Mouse (Mus musculus): Measurements from ENCODE around the gene Atp23. TPM values are rescaled to one million over a fixed set of nuclear protein-coding genes. Genes with fewer than 3 reads are reported as not detected.

Gene Atp23
- polyA plus RNA-seq, 1 experiment from 2014 or later: 15.0 TPM

GRCm38 (mm10) chr10:126929543-126929942 is 28.4 kb upstream of the Atp23 start:
- Histone ChIP-seq H3K27ac (replicated peaks) (no peak overlapping the region), H3K36me3 (no peaks in the 10 kb centered on the region), H3K9ac (replicated peaks) (peak overlapping the region; percentile 24; the same call in 1 of the 2 replicates), H3K4me2 (replicated peaks) (no peak overlapping the region), H3K4me3 (no peak overlapping the region), H3K9me3 (no peaks in the 10 kb centered on the region), H3K4me1 (peaks cover 61% of the 10 kb centered on the region), H3K27me3 (peaks cover 42% of the 10 kb centered on the region)
- WGBS: 30% methylated on average over 3 of the region's 3 CpGs
- ATAC-seq (ENCODE audit: low FRiP score, low read depth): no peak

DNA sequence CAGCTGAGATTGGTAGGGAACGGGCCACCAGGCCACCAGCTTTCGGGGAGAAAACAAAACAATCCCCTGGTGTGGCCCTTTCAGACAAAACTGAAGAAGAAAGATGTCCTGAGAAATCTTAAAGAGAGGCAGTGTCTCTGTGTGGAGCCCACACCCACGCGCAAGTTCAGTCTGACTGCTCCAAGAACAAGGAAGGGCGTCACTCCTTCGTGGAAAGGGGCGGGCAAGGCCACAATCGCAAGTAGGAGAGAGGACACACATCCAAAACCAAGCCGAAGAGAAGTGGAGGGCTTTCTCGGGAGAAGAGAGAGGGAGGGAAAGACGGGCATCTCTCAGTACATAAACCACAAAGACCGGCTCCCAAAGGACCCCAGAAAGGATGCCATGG is 27.7 kb upstream of the Atp23 start:
- Histone ChIP-seq H3K9ac (replicated peaks) (no peak overlapping the region), H3K27ac (replicated peaks) (no peak overlapping the region), H3K27me3 (peaks cover 42% of the 10 kb centered on the region), H3K4me3 (peak overlapping the region; percentile 57), H3K36me3 (no peaks in the 10 kb centered on the region), H3K4me2 (replicated peaks) (peak overlapping the region; percentile 93), H3K9me3 (no peaks in the 10 kb centered on the region), H3K4me1 (peaks cover 61% of the 10 kb centered on the region)
- 23% methylated on average over 12 of the region's 12 CpGs for WGBS
- no peak for ATAC-seq (ENCODE audit: low FRiP score, low read depth)

GRCm38 (mm10) chr10:126928011-126928818 is 27.1 kb upstream of the Atp23 start:
- peak; percentile 60 for ATAC-seq (ENCODE audit: low FRiP score, low read depth)
- under 1% methylated on average over 36 of the region's 39 CpGs for WGBS
- Histone ChIP-seq H3K9me3 (no peaks in the 10 kb centered on the region), H3K4me1 (peaks cover 61% of the 10 kb centered on the region), H3K9ac (replicated peaks) (peak overlapping the region; percentile 60), H3K27me3 (peaks cover 42% of the 10 kb centered on the region), H3K4me2 (replicated peaks) (peak overlapping the region; percentile 93), H3K27ac (replicated peaks) (0 out of 2 replicates have a peak overlapping the region, but pooled peaks have one; percentile 35), H3K4me3 (peak overlapping the region; percentile 57), H3K36me3 (no peaks in the 10 kb centered on the region)

DNA sequence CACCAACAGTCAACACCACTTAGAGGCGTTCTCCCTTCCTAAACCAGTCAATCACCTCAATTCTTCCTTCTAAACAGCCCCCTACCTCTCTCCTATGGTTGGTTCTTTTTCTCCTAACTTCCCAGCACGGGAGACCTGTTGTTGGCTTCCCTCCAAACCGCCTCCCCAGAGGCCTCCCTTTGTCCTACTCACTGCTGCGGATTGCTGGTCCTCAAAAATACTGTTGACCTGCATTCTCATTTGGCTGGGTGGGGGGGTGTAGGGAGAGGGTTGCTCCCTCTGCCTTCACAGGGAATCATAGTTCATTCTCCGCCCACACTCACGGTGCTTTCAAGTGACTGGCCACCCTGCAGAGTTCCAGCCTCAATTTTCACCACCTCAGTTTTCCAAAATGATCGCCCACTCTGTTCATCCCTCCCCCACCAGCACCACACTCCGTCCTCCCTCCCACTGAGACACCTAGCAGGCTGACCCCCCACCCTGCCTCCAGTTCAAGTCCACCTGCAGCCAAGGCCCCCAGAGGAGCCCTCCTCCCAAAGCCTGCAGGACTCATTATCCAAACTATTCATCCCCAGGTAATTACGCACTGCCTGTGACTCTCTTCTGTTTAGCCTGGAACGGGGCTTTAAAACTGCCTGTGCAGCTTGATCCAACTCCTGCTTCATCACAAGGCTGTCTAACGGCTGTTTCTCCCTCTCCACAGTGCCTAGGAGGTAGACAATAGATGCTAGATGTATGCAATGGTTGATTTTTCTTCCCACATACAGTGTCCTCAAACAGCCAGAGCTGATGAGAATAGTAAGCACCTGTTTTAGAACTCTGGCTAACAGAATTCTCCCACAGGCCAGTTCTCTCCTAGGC is 26.2 kb upstream of the Atp23 start:
- no peaks in the 10 kb centered on the region for H3K36me3 ChIP-seq
- peaks cover 42% of the 10 kb centered on the region for H3K27me3 ChIP-seq
- H3K9ac ChIP-seq (replicated peaks): no peak overlapping the region
- H3K4me2 ChIP-seq (replicated peaks): peak overlapping the region; percentile 93
- H3K4me1 ChIP-seq: peaks cover 61% of the 10 kb centered on the region
- H3K27ac ChIP-seq (replicated peaks): peak overlapping the region; percentile 35; the same call in 1 of the 2 replicates
- peak overlapping the region; percentile 57; the same call in 1 of the 2 replicates for H3K4me3 ChIP-seq
- WGBS: 21% methylated on average over 11 of the region's 11 CpGs
- 0 out of 2 replicates have a peak, but pooled peaks have one; percentile 16 for ATAC-seq (ENCODE audit: low FRiP score, low read depth)
- no peaks in the 10 kb centered on the region for H3K9me3 ChIP-seq

DNA sequence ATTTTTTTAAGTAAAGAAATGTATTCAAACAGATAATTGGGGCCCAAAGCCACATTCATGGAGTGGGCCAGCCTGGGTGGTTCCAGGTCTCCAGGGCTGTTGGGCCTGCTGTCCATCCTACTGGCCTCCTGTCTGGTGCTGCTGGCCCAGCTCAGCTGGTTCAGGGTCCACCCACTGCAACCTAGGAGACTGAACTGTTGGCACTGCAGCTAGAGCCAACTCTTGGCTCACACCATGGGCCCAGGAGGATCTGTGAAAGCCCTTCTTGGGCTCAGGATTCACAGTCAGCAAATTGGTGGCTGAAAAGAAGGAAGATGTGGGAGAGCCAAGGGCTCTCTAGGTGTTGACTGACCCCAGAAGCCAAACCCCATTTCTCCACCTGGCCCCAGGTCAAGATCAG is 24.2 kb upstream of the Atp23 start:
- Histone ChIP-seq H3K27me3 (peaks cover 42% of the 10 kb centered on the region), H3K27ac (replicated peaks) (no peak overlapping the region), H3K4me2 (replicated peaks) (no peak overlapping the region), H3K9ac (replicated peaks) (no peak overlapping the region), H3K9me3 (0 out of 2 replicates have a peak, but pooled peaks cover 3% of the 10 kb centered on the region), H3K4me3 (no peak overlapping the region), H3K4me1 (peaks cover 48% of the 10 kb centered on the region), H3K36me3 (no peaks in the 10 kb centered on the region)
- no peak for ATAC-seq (ENCODE audit: low FRiP score, low read depth)

- H3K4me2 ChIP-seq (replicated peaks): no peak overlapping the region
- H3K9me3 ChIP-seq: peaks cover 10% of the 10 kb centered on the region
- H3K36me3 ChIP-seq: no peaks in the 10 kb centered on the region
- H3K9ac ChIP-seq (replicated peaks): no peak overlapping the region
- no peak for ATAC-seq (ENCODE audit: low FRiP score, low read depth)
- peaks cover 35% of the 10 kb centered on the region for H3K4me1 ChIP-seq
- WGBS: 70% methylated on average over 3 of the region's 3 CpGs
- H3K4me3 ChIP-seq: no peak overlapping the region
- no peak overlapping the region for H3K27ac ChIP-seq (replicated peaks)
- H3K27me3 ChIP-seq: peaks cover 40% of the 10 kb centered on the region
Observed at GRCm38 (mm10) chr10:126924087-126924486, 22.9 kb upstream of the Atp23 start.

- Histone ChIP-seq H3K4me1 (no peaks in the 10 kb centered on the region), H3K4me3 (no peak overlapping the region), H3K9ac (replicated peaks) (no peak overlapping the region), H3K9me3 (peaks cover 10% of the 10 kb centered on the region), H3K27ac (replicated peaks) (no peak overlapping the region), H3K36me3 (no peaks in the 10 kb centered on the region), H3K4me2 (replicated peaks) (no peak overlapping the region), H3K27me3 (peaks cover 13% of the 10 kb centered on the region; the same call in 1 of the 2 replicates)
- WGBS: 94% methylated on average over 3 of the region's 3 CpGs
- no peak for ATAC-seq (ENCODE audit: low FRiP score, low read depth)
Observed at GRCm38 (mm10) chr10:126920220-126920619, 19.1 kb upstream of the Atp23 start.

GRCm38 (mm10) chr10:126919067-126919466 is 17.9 kb upstream of the Atp23 start:
- Histone ChIP-seq H3K4me3 (no peak overlapping the region), H3K27me3 (peaks cover 13% of the 10 kb centered on the region; the same call in 1 of the 2 replicates), H3K4me2 (replicated peaks) (no peak overlapping the region), H3K9ac (replicated peaks) (no peak overlapping the region), H3K27ac (replicated peaks) (no peak overlapping the region), H3K36me3 (no peaks in the 10 kb centered on the region), H3K4me1 (no peaks in the 10 kb centered on the region), H3K9me3 (peaks cover 10% of the 10 kb centered on the region)
- ATAC-seq (ENCODE audit: low FRiP score, low read depth): peak; percentile 74
- WGBS: 6% methylated on average over 9 of the region's 9 CpGs

- Histone ChIP-seq H3K27me3 (peaks cover 5% of the 10 kb centered on the region; the same call in 1 of the 2 replicates), H3K36me3 (no peaks in the 10 kb centered on the region), H3K4me1 (no peaks in the 10 kb centered on the region), H3K9ac (replicated peaks) (no peak overlapping the region), H3K4me2 (replicated peaks) (no peak overlapping the region), H3K4me3 (no peak overlapping the region), H3K27ac (replicated peaks) (no peak overlapping the region), H3K9me3 (no peaks in the 10 kb centered on the region)
- WGBS: 81% methylated on average over 5 of the region's 5 CpGs
- ATAC-seq (ENCODE audit: low FRiP score, low read depth): no peak
Observed at GRCm38 (mm10) chr10:126914288-126914687, 13.1 kb upstream of the Atp23 start.

- Histone ChIP-seq H3K9ac (replicated peaks) (no peak overlapping the region), H3K27ac (replicated peaks) (no peak overlapping the region), H3K4me1 (no peaks in the 10 kb centered on the region), H3K36me3 (no peaks in the 10 kb centered on the region), H3K27me3 (no peaks in the 10 kb centered on the region), H3K4me3 (no peak overlapping the region), H3K9me3 (no peaks in the 10 kb centered on the region), H3K4me2 (replicated peaks) (no peak overlapping the region)
- ATAC-seq (ENCODE audit: low FRiP score, low read depth): no peak
- whole genome bisulfite sequencing: 88% methylated on average over 1 of the region's 1 CpGs
Observed at GRCm38 (mm10) chr10:126911479-126911878, 10.3 kb upstream of the Atp23 start.

DNA sequence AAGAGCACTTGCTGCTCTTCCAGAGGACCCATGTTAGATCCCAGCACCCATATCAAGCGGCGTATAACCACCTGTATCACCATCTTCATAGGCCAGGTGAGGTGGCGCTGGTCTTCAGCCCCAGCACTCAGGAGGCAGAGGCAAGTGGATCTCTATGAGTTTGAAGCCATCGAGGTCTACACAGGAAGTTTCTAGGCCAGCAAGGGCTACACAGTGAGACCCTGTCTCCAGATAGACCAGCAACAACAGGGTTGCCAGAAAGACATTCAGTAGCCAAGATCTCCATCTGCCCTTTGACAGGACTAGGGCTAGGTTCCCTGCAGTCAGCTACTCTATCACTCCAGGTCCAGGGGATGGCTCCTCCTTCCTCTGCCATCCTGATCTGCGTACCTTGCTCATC is 5.7 kb upstream of the Atp23 start:
- Histone ChIP-seq H3K9ac (replicated peaks) (no peak overlapping the region), H3K4me1 (0 out of 2 replicates have a peak, but pooled peaks cover 3% of the 10 kb centered on the region), H3K27me3 (no peaks in the 10 kb centered on the region; the same call in 1 of the 2 replicates), H3K27ac (replicated peaks) (no peak overlapping the region), H3K36me3 (no peaks in the 10 kb centered on the region), H3K4me2 (replicated peaks) (no peak overlapping the region), H3K4me3 (no peak overlapping the region), H3K9me3 (no peaks in the 10 kb centered on the region)
- ATAC-seq (ENCODE audit: low FRiP score, low read depth): no peak
- 94% methylated on average over 5 of the region's 5 CpGs for WGBS

DNA sequence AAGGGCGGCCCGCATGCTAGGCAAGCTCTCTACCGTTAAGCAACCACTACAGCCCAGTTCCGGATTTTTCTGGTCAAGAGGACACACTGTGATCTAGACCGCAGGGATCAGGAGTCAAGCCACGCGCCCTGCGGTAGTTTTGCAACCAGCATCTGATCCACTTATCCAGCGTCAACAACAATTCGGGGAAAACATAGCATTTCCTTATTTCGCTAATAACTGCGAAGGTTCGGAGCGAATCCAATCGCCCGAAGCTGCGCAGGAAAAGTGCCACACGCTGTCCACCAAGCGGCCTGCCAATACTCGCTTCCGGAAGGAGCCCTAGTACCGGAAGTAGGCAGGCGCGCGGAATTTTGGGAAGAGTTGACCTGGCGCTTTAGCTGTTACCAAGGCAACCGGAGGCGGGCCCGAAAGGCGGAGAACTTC is 4.5 kb upstream of the Atp23 start:
- Histone ChIP-seq H3K36me3 (no peaks in the 10 kb centered on the region), H3K9me3 (no peaks in the 10 kb centered on the region), H3K4me3 (peak overlapping the region; percentile 43), H3K27me3 (no peaks in the 10 kb centered on the region; the same call in 1 of the 2 replicates), H3K9ac (replicated peaks) (peak overlapping the region; percentile 47; the same call in 1 of the 2 replicates), H3K4me2 (replicated peaks) (peak overlapping the region; percentile 57), H3K4me1 (peaks cover 6% of the 10 kb centered on the region; the same call in 1 of the 2 replicates), H3K27ac (replicated peaks) (peak overlapping the region; percentile 77)
- peak; percentile 82 for ATAC-seq (ENCODE audit: low FRiP score, low read depth)
- WGBS: under 1% methylated on average over 30 of the region's 30 CpGs
